Mouse (Mus musculus): ENCODE results near the gene Eif4e2. TPM values are rescaled to one million over a fixed set of nuclear protein-coding genes. Genes with fewer than 3 reads are reported as not detected.

The Eif4e2 gene
- polyA plus RNA-seq, 1 experiment from 2014 or later = 141 TPM

DNA sequence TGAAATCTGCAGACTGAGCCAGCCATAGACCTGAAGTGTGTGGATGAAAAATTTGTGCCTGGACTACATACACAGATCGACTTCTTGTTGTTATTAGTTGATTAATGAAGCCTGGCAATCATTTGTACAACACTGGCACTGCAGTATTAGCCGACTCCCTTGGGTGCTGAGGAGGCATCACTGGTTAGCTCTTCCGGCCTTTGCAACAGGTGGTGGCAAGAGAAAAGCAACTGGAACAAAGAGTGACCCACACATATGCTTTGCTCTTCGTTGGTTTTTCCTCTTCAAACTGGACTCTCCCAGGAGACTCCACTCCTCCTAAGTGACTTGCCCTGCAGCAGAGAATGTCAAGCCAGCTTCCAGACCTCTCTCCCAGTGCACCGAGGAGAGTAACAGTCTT is 9.9 kb upstream of the Eif4e2 start:
- Histone ChIP-seq H3K4me1 (replicated peaks) (peaks cover 10% of the 10 kb centered on the region), H3K27me3 (replicated peaks) (peaks cover 37% of the 10 kb centered on the region), H3K4me2 (no peak overlapping the region), H3K36me3 (no peaks in the 10 kb centered on the region), H3K9ac (no peak overlapping the region), H3K9me3 (replicated peaks) (no peaks in the 10 kb centered on the region), H3K27ac (ENCODE audit: poor library complexity, severe bottlenecking) (no peak overlapping the region), H3K4me3 (no peak overlapping the region)
- no peak for ATAC-seq (ENCODE audit: insufficient number of reproducible peaks, low FRiP score)
- WGBS = 74% methylated on average over 5 of the region's 5 CpGs

DNA sequence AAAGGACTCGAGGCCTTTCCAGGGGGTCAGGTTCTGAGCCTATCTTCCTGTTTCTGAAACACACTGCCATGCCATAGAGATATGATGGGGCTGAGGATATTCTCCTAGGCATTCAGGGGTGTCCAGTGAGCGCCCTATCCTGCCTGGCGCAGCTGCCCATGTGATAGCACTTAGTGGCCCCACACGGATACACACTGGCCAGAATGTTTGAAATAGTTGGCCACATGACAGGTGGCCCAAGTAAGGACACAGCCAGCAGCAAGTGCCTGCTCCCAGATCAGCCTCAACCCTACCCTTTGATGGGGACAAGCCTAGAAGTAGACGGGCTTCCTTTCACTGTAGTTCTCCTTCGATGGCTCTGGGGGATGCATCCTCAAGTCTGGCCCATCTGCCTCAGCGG is 9.2 kb upstream of the Eif4e2 start, which contains the start of gene Chrng:
Gene Chrng (plus strand): TSS at position 193 of the 400 bp plus-strand sequence.
- Histone ChIP-seq H3K9ac (no peak within 1 kb of the TSS), H3K9me3 (replicated peaks) (no peaks in the 10 kb centered on the region), H3K36me3 (no peaks in the 10 kb centered on the region), H3K4me1 (replicated peaks) (peaks cover 8% of the 10 kb centered on the region; the same call in 1 of the 2 replicates), H3K4me3 (no peak within 1 kb of the TSS), H3K27ac (ENCODE audit: poor library complexity, severe bottlenecking) (no peak within 1 kb of the TSS), H3K27me3 (replicated peaks) (peaks cover 43% of the 10 kb centered on the region), H3K4me2 (no peak within 1 kb of the TSS)
- ATAC-seq (ENCODE audit: insufficient number of reproducible peaks, low FRiP score) = no peak
- WGBS = 84% methylated on average over 7 of the region's 7 CpGs

DNA sequence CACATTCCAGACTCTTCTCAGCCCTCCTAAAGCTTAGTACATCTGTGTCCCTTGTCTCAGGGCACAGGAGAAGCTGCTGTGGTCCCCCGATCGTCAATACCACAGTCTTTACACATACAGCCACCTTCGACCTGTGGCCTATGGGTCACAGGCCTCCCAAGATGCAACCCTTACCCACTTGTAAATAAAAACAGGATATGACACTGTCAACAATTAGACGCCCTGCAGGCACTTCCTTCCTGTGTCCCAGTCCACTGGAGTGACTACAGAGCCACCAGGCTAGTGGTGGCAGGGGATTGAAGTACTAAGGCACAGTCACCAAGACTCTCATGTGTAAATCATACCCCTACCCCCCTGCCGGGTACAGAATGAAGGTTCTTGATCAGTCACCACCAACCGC is 8.7 kb upstream of the Eif4e2 start:
- H3K9me3 ChIP-seq (replicated peaks) = no peaks in the 10 kb centered on the region
- no peak overlapping the region for H3K4me3 ChIP-seq
- WGBS = 52% methylated on average over 6 of the region's 6 CpGs
- H3K4me2 ChIP-seq = no peak overlapping the region
- H3K36me3 ChIP-seq = no peaks in the 10 kb centered on the region
- peaks cover 44% of the 10 kb centered on the region for H3K27me3 ChIP-seq (replicated peaks)
- no peak for ATAC-seq (ENCODE audit: insufficient number of reproducible peaks, low FRiP score)
- no peak overlapping the region for H3K27ac ChIP-seq (ENCODE audit: poor library complexity, severe bottlenecking)
- peaks cover 8% of the 10 kb centered on the region; the same call in 1 of the 2 replicates for H3K4me1 ChIP-seq (replicated peaks)
- H3K9ac ChIP-seq = no peak overlapping the region

DNA sequence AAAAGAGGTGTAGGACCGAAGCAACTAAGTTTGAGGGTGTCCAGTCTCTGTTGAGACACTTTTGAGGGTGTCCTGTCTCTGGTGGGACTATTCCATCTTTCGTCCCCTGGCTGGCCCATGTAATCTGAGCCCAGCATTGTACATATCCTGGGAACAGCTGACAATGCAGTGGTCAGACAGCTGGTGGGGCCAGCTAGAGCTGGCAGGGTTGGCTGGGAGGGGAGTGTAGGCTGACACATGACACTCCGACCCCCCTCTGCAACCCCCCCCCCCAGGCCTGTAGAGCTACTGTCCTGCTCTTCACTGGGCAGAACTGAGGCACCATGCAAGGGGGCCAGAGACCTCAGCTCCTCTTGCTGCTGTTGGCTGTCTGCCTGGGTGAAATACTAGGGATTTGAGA is 8.2 kb upstream of the Eif4e2 start:
- H3K9ac ChIP-seq = no peak overlapping the region
- H3K27me3 ChIP-seq (replicated peaks) = peaks cover 46% of the 10 kb centered on the region
- no peaks in the 10 kb centered on the region for H3K9me3 ChIP-seq (replicated peaks)
- H3K27ac ChIP-seq (ENCODE audit: poor library complexity, severe bottlenecking) = no peak overlapping the region
- peaks cover 8% of the 10 kb centered on the region; the same call in 1 of the 2 replicates for H3K4me1 ChIP-seq (replicated peaks)
- no peak overlapping the region for H3K4me3 ChIP-seq
- ATAC-seq (ENCODE audit: insufficient number of reproducible peaks, low FRiP score) = no peak
- H3K36me3 ChIP-seq = no peaks in the 10 kb centered on the region
- WGBS = 24% methylated on average over 3 of the region's 3 CpGs
- no peak overlapping the region for H3K4me2 ChIP-seq

DNA sequence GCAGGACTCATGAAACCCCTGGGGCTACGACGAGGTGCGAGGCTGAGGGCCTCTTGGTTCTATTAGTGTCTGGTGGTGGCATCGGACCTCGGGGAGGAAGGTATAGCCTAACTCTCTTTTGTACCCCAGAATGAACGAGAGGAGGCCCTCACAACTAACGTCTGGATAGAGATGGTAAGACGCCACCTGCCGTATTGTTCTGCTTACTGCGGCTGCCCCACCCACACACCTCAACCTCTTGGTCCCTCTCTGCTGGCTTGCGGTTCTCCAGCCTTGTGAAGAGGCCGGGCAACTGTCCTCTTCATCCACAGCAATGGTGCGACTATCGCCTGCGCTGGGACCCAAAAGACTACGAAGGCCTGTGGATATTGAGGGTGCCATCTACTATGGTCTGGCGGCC is 7.4 kb upstream of the Eif4e2 start:
- Histone ChIP-seq H3K9me3 (replicated peaks) (no peaks in the 10 kb centered on the region), H3K27ac (ENCODE audit: poor library complexity, severe bottlenecking) (no peak overlapping the region), H3K4me1 (replicated peaks) (peaks cover 8% of the 10 kb centered on the region; the same call in 1 of the 2 replicates), H3K27me3 (replicated peaks) (peaks cover 47% of the 10 kb centered on the region), H3K4me3 (no peak overlapping the region), H3K4me2 (no peak overlapping the region), H3K9ac (no peak overlapping the region), H3K36me3 (no peaks in the 10 kb centered on the region)
- ATAC-seq (ENCODE audit: insufficient number of reproducible peaks, low FRiP score) = no peak
- 19% methylated on average over 17 of the region's 17 CpGs for WGBS

DNA sequence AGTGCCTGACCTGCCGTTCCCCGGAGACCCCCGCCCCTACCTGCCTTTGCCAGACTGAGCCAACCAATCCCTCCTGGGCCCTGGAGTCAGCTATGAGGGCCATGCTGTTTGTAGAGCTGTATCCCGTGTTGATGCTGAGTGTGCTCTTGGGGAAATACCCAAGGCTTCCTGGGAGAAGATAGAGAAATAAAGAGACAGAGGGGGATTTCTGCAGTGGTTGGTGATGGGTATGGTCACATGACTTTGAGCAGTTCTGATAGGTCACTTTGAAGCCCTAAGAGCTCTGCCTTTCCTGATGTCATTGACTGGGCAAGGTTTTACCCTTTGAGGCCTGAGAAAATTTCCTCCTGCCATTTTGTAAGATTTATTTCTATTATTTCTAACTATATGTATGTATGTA is 2.3 kb upstream of the Eif4e2 start:
- Histone ChIP-seq H3K4me1 (replicated peaks) (peaks cover 21% of the 10 kb centered on the region), H3K9ac (no peak overlapping the region), H3K27me3 (replicated peaks) (peaks cover 34% of the 10 kb centered on the region), H3K4me2 (no peak overlapping the region), H3K4me3 (no peak overlapping the region), H3K9me3 (replicated peaks) (no peaks in the 10 kb centered on the region), H3K36me3 (no peaks in the 10 kb centered on the region), H3K27ac (ENCODE audit: poor library complexity, severe bottlenecking) (no peak overlapping the region)
- ATAC-seq (ENCODE audit: insufficient number of reproducible peaks, low FRiP score) = no peak
- WGBS = 89% methylated on average over 4 of the region's 4 CpGs

DNA sequence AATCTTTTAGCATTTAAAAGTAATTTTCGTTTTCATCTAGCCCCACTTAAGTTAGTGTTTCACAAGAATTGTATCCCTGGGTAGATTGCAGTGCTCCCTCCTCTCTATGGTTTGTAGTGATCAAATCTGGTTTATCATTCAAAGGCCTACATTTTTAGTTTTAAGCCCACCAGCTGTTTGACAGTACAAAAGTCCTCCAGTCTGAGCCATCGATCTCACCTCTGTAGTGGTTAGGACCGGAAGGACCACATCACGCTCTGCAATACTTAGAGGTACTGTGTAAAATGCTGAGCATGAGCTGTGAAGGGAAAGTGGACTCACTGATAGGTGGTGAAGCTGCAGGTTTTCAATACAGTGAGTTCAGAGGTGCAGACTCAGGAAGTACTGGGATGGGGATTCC is 1.0 kb downstream of the Eif4e2 start:
- WGBS = 20% methylated on average over 4 of the region's 4 CpGs
- Histone ChIP-seq H3K27me3 (replicated peaks) (0 out of 2 replicates have a peak, but pooled peaks cover 3% of the 10 kb centered on the region), H3K27ac (ENCODE audit: poor library complexity, severe bottlenecking) (peak overlapping the region; percentile 100), H3K36me3 (peaks cover 5% of the 10 kb centered on the region), H3K4me3 (peak overlapping the region; percentile 98), H3K9ac (peak overlapping the region; percentile 100), H3K9me3 (replicated peaks) (no peaks in the 10 kb centered on the region), H3K4me1 (replicated peaks) (peaks cover 28% of the 10 kb centered on the region), H3K4me2 (peak overlapping the region; percentile 78)
- ATAC-seq (ENCODE audit: insufficient number of reproducible peaks, low FRiP score) = no peak

DNA sequence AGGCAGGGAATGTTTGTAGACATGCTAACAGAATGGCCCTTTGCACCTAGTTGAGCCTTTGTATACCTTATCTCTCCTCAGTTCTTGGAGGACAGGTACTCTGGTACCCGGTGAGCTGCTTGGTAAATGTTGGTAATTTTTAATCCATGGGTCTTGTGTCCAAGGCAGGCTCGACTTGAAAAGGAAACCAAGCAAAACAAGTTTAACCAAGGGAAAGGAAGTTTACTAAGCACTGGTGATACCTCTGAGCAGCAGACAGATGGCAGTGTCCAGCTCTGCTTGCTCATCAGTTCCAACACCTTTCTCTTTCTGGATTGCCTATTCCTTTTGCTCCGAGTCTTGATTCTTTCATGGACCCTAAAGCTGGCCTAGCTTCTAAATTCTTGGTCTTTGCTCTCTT is 4.2 kb downstream of the Eif4e2 start:
- no peak for ATAC-seq (ENCODE audit: insufficient number of reproducible peaks, low FRiP score)
- WGBS = 64% methylated on average over 3 of the region's 3 CpGs
- H3K27me3 ChIP-seq (replicated peaks) = no peaks in the 10 kb centered on the region
- H3K4me1 ChIP-seq (replicated peaks) = peaks cover 27% of the 10 kb centered on the region
- no peak overlapping the region for H3K4me2 ChIP-seq
- no peak overlapping the region for H3K9ac ChIP-seq
- H3K27ac ChIP-seq (ENCODE audit: poor library complexity, severe bottlenecking) = no peak overlapping the region
- H3K36me3 ChIP-seq = peaks cover 35% of the 10 kb centered on the region
- H3K9me3 ChIP-seq (replicated peaks) = no peaks in the 10 kb centered on the region
- H3K4me3 ChIP-seq = no peak overlapping the region

DNA sequence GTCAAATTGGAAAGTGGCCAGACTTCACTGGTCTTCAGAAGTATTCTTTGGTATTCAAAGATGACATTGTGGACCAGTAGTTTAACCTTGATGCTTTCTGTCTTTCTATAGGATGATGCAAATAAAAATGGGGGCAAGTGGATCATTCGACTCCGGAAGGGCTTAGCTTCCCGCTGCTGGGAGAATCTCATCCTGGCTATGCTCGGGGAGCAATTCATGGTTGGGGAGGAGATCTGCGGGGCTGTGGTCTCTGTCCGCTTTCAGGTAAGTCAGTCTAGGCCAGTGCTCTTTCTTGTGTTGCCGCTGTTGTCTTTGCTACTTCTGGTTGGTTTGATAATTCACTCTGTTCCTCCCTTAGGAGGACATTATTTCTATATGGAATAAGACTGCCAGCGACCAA is 12.0 kb downstream of the Eif4e2 start:
- no peak overlapping the region for H3K27ac ChIP-seq (ENCODE audit: poor library complexity, severe bottlenecking)
- H3K27me3 ChIP-seq (replicated peaks) = no peaks in the 10 kb centered on the region
- WGBS = 91% methylated on average over 8 of the region's 8 CpGs
- H3K9me3 ChIP-seq (replicated peaks) = no peaks in the 10 kb centered on the region
- no peak overlapping the region for H3K4me3 ChIP-seq
- peaks cover 96% of the 10 kb centered on the region for H3K36me3 ChIP-seq
- H3K4me1 ChIP-seq (replicated peaks) = no peaks in the 10 kb centered on the region
- H3K4me2 ChIP-seq = no peak overlapping the region
- ATAC-seq (ENCODE audit: insufficient number of reproducible peaks, low FRiP score) = no peak
- H3K9ac ChIP-seq = no peak overlapping the region

DNA sequence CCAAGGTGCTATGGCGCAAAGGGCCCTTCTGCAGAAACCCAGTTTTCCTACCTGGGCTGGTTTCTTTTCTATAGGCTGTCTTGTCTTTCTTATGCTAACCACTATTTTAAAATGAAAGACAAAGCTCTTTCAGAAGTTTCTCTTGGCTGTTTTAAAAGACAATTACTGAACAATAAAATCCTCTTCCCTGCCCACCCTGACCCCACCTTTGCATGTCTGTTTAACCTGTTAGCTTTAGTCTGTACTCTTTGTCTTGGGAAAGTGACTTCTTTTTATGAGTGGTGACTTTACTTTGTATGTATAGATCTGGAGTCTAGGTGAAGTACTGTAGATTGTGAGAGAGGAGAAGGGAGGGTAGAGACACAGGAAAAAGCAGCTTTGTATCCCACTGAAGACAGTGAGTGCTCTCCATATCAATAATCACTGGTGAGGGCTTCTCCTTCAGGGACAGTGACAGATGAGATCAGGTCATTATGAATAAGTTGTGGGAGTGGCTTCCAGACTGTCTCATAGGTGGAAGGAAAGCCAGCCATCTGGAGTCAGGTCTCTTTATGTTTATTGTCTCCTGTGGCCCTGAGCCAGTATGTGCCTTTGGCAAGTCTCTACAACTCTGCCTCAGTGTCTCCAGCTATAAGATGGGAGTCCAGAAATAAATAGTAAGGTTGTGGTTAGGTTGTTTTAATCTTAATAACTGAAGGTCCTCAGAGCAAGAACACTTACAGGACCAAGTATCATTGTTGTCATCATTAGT is 12.9 kb downstream of the Eif4e2 start:
- no peak overlapping the region for H3K4me2 ChIP-seq
- H3K4me1 ChIP-seq (replicated peaks) = no peaks in the 10 kb centered on the region
- H3K9me3 ChIP-seq (replicated peaks) = no peaks in the 10 kb centered on the region
- ATAC-seq (ENCODE audit: insufficient number of reproducible peaks, low FRiP score) = no peak
- H3K27ac ChIP-seq (ENCODE audit: poor library complexity, severe bottlenecking) = no peak overlapping the region
- H3K4me3 ChIP-seq = no peak overlapping the region
- H3K9ac ChIP-seq = no peak overlapping the region
- no peaks in the 10 kb centered on the region for H3K27me3 ChIP-seq (replicated peaks)
- H3K36me3 ChIP-seq = peaks cover 95% of the 10 kb centered on the region
- 94% methylated on average over 1 of the region's 1 CpGs for WGBS

DNA sequence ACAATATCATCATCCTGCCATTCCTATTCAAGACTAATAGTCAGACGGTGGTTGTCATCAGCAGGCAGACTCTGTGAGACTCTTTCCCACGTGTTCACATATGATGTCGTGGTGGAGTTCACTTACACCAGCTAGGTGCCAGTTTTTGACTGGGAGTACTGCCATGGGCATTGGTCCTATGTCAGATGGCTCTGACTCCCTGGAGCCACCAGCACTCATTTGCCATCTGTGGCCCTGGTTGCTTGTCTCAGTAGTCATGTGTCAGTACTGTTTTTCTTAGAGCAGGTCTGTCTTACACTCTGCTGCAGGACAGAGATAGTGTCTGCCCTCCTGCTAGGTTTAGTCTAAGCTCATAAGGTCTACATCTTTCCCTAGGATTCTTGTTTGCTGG is 13.4 kb downstream of the Eif4e2 start:
- H3K4me1 ChIP-seq (replicated peaks) = no peaks in the 10 kb centered on the region
- WGBS = 90% methylated on average over 3 of the region's 3 CpGs
- no peak overlapping the region for H3K4me3 ChIP-seq
- no peak overlapping the region for H3K4me2 ChIP-seq
- no peaks in the 10 kb centered on the region for H3K9me3 ChIP-seq (replicated peaks)
- no peak for ATAC-seq (ENCODE audit: insufficient number of reproducible peaks, low FRiP score)
- H3K36me3 ChIP-seq = peaks cover 95% of the 10 kb centered on the region
- no peak overlapping the region for H3K9ac ChIP-seq
- H3K27ac ChIP-seq (ENCODE audit: poor library complexity, severe bottlenecking) = no peak overlapping the region
- H3K27me3 ChIP-seq (replicated peaks) = no peaks in the 10 kb centered on the region

DNA sequence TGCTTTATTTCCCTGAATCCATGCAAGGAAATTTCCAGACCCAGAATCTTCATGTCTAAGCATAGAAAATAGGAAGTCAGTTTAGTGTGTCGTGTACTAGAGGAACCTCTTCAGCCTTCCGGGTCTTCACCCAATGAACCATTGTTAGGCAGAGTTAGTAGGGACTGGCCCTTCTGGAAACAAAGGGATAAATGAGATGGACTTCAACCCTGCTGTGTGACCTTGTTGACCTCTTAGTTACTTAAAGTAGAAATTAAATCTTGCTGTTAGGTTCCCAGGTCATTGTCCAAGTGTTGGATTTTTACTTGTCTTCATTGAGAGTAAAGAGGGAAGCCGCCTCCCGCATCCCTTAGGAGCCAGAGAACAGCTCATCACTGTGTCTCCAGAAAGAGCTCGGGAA is 16.9 kb downstream of the Eif4e2 start:
- no peaks in the 10 kb centered on the region for H3K9me3 ChIP-seq (replicated peaks)
- no peaks in the 10 kb centered on the region for H3K4me1 ChIP-seq (replicated peaks)
- no peak overlapping the region for H3K4me2 ChIP-seq
- peaks cover 98% of the 10 kb centered on the region for H3K36me3 ChIP-seq
- H3K9ac ChIP-seq = no peak overlapping the region
- no peak overlapping the region for H3K4me3 ChIP-seq
- H3K27me3 ChIP-seq (replicated peaks) = no peaks in the 10 kb centered on the region
- no peak overlapping the region for H3K27ac ChIP-seq (ENCODE audit: poor library complexity, severe bottlenecking)
- no peak for ATAC-seq (ENCODE audit: insufficient number of reproducible peaks, low FRiP score)
- WGBS = 88% methylated on average over 5 of the region's 5 CpGs

Measured in heart, embryonic 12.5 days (tissue).